Mouse (Mus musculus) intestine, postnatal 0 days (tissue): Measurements from ENCODE around the gene Oprm1. TPM values are rescaled to one million over a fixed set of nuclear protein-coding genes. Genes with fewer than 3 reads are reported as not detected.

Experiments
- ATAC-seq: fragments of 200-750 bp; cut with Nextera tagmentation; 2 replicates; pipeline ENCODE4 v1.8.0; 2017; ENCODE audit warnings: mild to moderate bottlenecking, moderate TSS enrichment, moderate library complexity
- H3K27ac ChIP-seq: fragments of 300-500 bp; sonication (generic); 2 replicates; pipeline ENCODE4 v1.5.1; 2014; ENCODE audit warnings: mild to moderate bottlenecking, low read depth, low read length, moderate library complexity
- H3K27me3 ChIP-seq: fragments of 300-500 bp; sonication (generic); replicated peaks from 2 replicates; pipeline ENCODE4 v1.6.1; 2014; ENCODE audit warnings: low read length, mixed read lengths; ENCODE audit not compliant: control insufficient read depth, insufficient read depth
- H3K36me3 ChIP-seq: fragments of 300-500 bp; sonication (generic); 2 replicates; pipeline ENCODE4 v1.6.1; 2014; ENCODE audit warnings: mild to moderate bottlenecking, moderate library complexity; ENCODE audit not compliant: control insufficient read depth, insufficient read depth
- H3K4me1 ChIP-seq: fragments of 300-500 bp; sonication (generic); replicated peaks from 2 replicates; pipeline ENCODE4 v1.6.1; 2014; ENCODE audit warnings: antibody characterized with exemption, low read length, mixed read lengths; ENCODE audit not compliant: control insufficient read depth, insufficient read depth
- H3K4me2 ChIP-seq: fragments of 300-500 bp; sonication (generic); replicated peaks from 2 replicates; pipeline ENCODE4 v1.6.1; 2014; ENCODE audit warnings: low read depth, mild to moderate bottlenecking, moderate library complexity
- H3K4me3 ChIP-seq: fragments of 300-500 bp; sonication (generic); 2 replicates; pipeline ENCODE4 v1.5.1; 2014; ENCODE audit warnings: low read depth, low read length
- H3K9ac ChIP-seq: fragments of 300-500 bp; sonication (generic); 2 replicates; pipeline ENCODE4 v1.6.1; 2014; ENCODE audit warnings: mild to moderate bottlenecking, low read depth, low read length
- H3K9me3 ChIP-seq: fragments of 300-500 bp; sonication (generic); 2 replicates; pipeline ENCODE4 v1.6.1; 2016; ENCODE audit warnings: mixed run types; ENCODE audit not compliant: control insufficient read depth
- CTCF ChIP-seq: sonication (generic); IDR thresholded peaks from 2 replicates; pipeline ENCODE4 v1.5.1; 2016; ENCODE audit warnings: low read depth, mild to moderate bottlenecking, control low read depth, antibody characterized with exemption, moderate library complexity
- WGBS: fragments of 180-500 bp; shearing (Covaris S2); extraction: QIAGEN DNeasy Blood & Tissue Kit; methylation state at CpG from one replicate; pipeline ENCODE4 v1.1.7; 2014; 5-methylcytosine and 5-hydroxymethylcytosine counted together
- polyA plus RNA-seq: library from polyadenylated mRNA; unstranded; fragments of >200 nt; fragmentation: Nextera tagmentation; extraction: Ambion mirVana; gene quantifications from 2 replicates; pipeline ENCODE4 v1.2.1, GENCODE M21; 2015

The Oprm1 gene
- polyA plus RNA-seq, 1 experiment from 2014 or later, result 0.29 TPM

DNA sequence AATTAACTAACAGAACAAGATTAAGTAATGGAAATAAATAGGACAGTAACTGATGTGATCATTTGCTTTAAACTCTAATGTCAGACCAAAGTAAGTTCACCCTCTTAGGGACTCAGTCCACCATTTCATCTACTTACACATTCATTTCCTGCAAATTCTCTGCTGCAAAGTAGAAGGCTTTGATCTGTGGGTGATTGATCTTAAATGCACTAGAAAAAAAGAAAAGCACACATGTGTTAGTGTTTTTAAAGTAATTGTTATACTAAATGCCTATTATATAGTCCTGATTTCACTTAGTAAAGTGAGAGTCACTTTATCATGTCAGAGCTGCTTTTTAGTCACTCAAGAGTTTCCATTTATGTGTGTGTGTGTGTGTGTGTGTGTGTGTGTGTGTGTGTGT lies 196.2 kb downstream of the Oprm1 start:
- TF ChIP-seq CTCF, result no peak
- H3K27ac ChIP-seq, result no peak overlapping the region
- H3K4me1 ChIP-seq, result no peaks in the 10 kb centered on the region
- no peaks in the 10 kb centered on the region for H3K36me3 ChIP-seq
- no peak overlapping the region for H3K4me2 ChIP-seq
- ATAC-seq, result no peak
- H3K4me3 ChIP-seq, result no peak overlapping the region
- H3K27me3 ChIP-seq, result no peaks in the 10 kb centered on the region
- H3K9ac ChIP-seq, result no peak overlapping the region
- no peaks in the 10 kb centered on the region for H3K9me3 ChIP-seq

DNA sequence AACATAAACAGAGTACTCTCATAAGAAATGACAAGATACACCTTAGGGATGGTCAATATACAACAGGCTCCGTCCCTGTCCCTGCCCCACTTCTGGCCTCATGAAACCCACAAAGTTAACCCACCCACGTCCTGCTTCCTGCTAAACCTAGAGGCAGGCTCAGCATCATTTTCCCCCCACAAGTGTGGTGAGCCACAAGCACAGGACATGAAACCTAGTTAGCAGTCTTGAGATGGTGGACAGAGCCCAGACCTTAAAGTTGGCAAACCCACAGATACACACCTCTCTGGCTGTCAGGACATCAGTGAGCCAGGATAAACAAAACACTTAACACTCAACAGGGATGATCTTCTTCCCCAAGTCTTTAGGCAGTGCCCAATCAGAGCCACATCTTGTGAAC lies 198.1 kb downstream of the Oprm1 start:
- no peak overlapping the region for H3K27ac ChIP-seq
- no peak for ATAC-seq
- H3K4me1 ChIP-seq, result no peaks in the 10 kb centered on the region
- no peaks in the 10 kb centered on the region for H3K36me3 ChIP-seq
- no peak overlapping the region for H3K4me2 ChIP-seq
- no peak overlapping the region for H3K9ac ChIP-seq
- no peak for TF ChIP-seq CTCF
- 83% methylated on average over 2 of the region's 2 CpGs for WGBS
- H3K9me3 ChIP-seq, result no peaks in the 10 kb centered on the region
- no peak overlapping the region for H3K4me3 ChIP-seq
- H3K27me3 ChIP-seq, result no peaks in the 10 kb centered on the region

DNA sequence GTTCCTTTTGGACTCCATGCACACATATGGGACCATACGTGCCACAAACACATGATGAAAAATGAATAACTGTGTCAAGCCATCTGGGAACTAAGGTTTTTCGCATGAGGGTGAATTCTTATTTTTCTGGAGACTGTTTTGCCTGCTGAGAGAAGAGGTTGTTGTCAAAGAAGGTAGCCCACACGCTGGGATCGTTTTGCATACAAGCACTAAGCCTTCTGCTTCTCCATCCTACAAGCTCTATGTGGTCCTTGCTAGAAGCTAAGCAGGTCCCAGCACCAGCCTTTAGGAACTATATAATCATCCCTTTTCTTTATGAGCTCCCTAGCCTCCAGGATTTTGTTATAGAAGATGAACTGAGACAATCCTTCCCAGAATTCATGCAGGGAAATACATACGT lies 200.5 kb downstream of the Oprm1 start:
- no peaks in the 10 kb centered on the region for H3K4me1 ChIP-seq

DNA sequence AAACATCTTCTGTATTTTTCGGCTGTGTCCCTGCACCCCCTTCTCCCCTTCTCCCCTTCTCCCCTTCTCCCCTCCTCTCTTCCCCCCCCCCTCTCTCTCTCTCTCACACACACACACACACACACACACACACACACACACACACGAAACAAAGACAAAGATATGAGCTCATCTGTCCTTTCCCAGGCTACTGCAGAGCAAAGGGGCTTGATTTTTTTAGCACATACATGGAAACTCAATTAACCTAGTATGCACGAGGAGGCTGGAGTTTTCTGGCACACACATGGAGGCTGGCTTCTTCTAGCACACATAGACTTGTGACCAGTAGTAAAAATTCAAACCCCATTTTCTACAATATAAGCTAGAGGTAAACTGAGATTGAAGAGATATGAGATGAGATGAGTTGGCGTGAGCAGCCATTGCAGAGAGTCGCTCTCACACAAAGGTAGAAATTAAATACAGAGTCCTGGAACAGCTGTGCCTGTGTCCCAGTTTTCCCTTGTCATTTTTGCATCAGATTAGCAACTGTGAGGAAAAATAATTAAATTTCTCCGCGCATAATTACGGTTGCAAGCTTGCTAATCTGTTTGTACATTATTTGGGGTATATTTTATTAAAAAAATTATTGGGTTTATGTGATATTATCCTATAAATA lies 209.4 kb downstream of the Oprm1 start:
- Histone ChIP-seq H3K27ac (no peak overlapping the region), H3K9ac (no peak overlapping the region), H3K4me3 (no peak overlapping the region), H3K9me3 (no peaks in the 10 kb centered on the region), H3K4me2 (no peak overlapping the region), H3K36me3 (no peaks in the 10 kb centered on the region), H3K27me3 (no peaks in the 10 kb centered on the region), H3K4me1 (no peaks in the 10 kb centered on the region)
- no peak for TF ChIP-seq CTCF
- WGBS, result 85% methylated on average over 8 of the region's 8 CpGs
- no peak for ATAC-seq

More for the DNA sequence above, 200.5 kb downstream of the Oprm1 start:
- H3K4me2 ChIP-seq, result no peak overlapping the region
- H3K4me3 ChIP-seq, result no peak overlapping the region
- no peaks in the 10 kb centered on the region for H3K9me3 ChIP-seq
- H3K27me3 ChIP-seq, result no peaks in the 10 kb centered on the region
- ATAC-seq, result no peak
- H3K9ac ChIP-seq, result no peak overlapping the region
- no peak overlapping the region for H3K27ac ChIP-seq
- TF ChIP-seq CTCF, result no peak
- no peaks in the 10 kb centered on the region for H3K36me3 ChIP-seq
- 78% methylated on average over 5 of the region's 5 CpGs for whole genome bisulfite sequencing

DNA sequence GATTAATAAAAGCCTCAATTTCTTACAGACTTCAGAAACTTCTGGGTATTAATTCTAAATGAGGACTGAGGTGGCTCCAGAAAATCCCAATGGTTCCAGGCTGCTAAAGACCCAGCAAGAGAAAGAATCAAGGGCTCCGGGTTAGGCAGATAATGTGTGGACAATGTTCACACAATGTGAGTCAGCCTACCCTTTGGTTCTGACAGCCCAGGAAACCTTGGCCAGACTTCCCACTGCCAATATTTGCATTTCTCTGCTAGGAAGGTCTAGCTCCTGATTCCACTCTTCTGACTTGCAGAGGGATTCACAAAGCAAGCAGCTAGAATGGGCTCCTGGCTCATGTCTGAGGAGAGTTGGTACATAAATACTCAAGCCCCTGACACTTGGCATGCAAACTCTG lies 210.0 kb downstream of the Oprm1 start:
- no peak overlapping the region for H3K27ac ChIP-seq
- WGBS, result 44% methylated on average over 1 of the region's 1 CpGs
- H3K4me2 ChIP-seq, result no peak overlapping the region
- no peaks in the 10 kb centered on the region for H3K36me3 ChIP-seq
- H3K4me3 ChIP-seq, result no peak overlapping the region
- H3K9ac ChIP-seq, result no peak overlapping the region
- no peaks in the 10 kb centered on the region for H3K4me1 ChIP-seq
- ATAC-seq, result no peak
- no peaks in the 10 kb centered on the region for H3K27me3 ChIP-seq
- H3K9me3 ChIP-seq, result no peaks in the 10 kb centered on the region
- TF ChIP-seq CTCF, result no peak

DNA sequence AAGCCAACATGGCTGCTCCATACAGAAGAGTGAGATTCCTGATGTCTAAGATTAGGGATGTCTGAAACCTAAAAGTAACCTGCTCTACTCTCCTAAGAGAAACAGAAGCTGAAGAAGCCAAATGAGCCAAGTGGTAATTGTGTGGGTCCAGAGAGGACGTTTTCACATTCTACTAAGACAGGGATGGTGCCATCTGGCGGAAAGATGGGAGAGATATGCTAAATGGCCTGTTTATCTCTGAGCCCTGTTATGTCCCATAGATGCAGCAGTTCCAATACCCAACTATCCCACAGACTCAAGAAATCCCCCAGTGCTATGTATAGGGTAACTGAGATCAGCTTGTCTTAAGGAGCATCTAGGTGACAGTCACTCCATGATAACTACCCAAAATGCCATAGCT lies 219.5 kb downstream of the Oprm1 start:
- Histone ChIP-seq H3K9ac (no peak overlapping the region), H3K4me3 (no peak overlapping the region), H3K4me1 (no peaks in the 10 kb centered on the region), H3K27ac (no peak overlapping the region), H3K4me2 (no peak overlapping the region), H3K27me3 (no peaks in the 10 kb centered on the region), H3K9me3 (no peaks in the 10 kb centered on the region), H3K36me3 (no peaks in the 10 kb centered on the region)
- WGBS, result 71% methylated on average over 2 of the region's 2 CpGs
- no peak for ATAC-seq
- peak; percentile 27; the same call in 1 of the 2 replicates for TF ChIP-seq CTCF

DNA sequence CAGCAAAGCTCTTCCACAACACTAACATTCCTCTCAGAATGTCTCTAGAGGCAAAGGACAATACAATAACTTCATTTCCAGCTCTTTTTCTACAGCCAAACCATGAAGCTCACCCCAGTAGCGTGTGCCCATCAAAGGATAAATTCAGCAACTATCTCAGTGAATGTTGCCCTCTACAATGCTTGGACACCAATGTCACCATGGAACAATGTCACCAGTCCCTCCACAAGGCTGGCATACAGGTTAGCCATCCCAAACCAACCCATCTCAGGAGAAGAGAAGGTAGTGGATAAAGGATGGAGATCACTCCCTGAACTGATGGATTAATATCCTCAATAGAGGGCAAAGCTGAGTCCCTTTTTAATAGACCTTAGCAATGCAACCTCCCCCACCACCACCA lies 220.4 kb downstream of the Oprm1 start:
- no peak for ATAC-seq
- no peak overlapping the region for H3K9ac ChIP-seq
- 84% methylated on average over 1 of the region's 1 CpGs for WGBS
- no peaks in the 10 kb centered on the region for H3K4me1 ChIP-seq
- no peak for TF ChIP-seq CTCF
- no peak overlapping the region for H3K27ac ChIP-seq
- H3K27me3 ChIP-seq, result no peaks in the 10 kb centered on the region
- H3K4me3 ChIP-seq, result no peak overlapping the region
- H3K9me3 ChIP-seq, result no peaks in the 10 kb centered on the region
- no peaks in the 10 kb centered on the region for H3K36me3 ChIP-seq
- H3K4me2 ChIP-seq, result no peak overlapping the region
